Mouse (Mus musculus) lung, postnatal 0 days (tissue): Measurements from ENCODE around the gene Dnlz.

Experiments
- CTCF ChIP-seq: IDR thresholded peaks from 2 replicates; pipeline ENCODE4 v1.5.1; 2016; ENCODE audit warnings: antibody characterized with exemption, mild to moderate bottlenecking
- EP300 ChIP-seq: IDR thresholded peaks from 2 replicates; pipeline ENCODE4 v1.6.1; 2016; ENCODE audit warnings: antibody characterized with exemption, mild to moderate bottlenecking, control low read depth

- TF ChIP-seq CTCF (no peak), EP300 (no peak)
Measured at GRCm38 (mm10) chr2:26338302-26339203, 13.4 kb downstream of the Dnlz start.
